Mouse (Mus musculus): ENCODE measurements at regions not wholly inside any gene's neighbourhood (a gene's known extent, or its start where the extent isn't known, plus 50 kb on each side); places are given as distances from the start of the nearest gene placed in this dataset.

GRCm38 (mm10) chr19:26966055-26966760 lies 80.5 kb downstream of the Gm815 start:
- Histone ChIP-seq H3K27ac (ENCODE audit: low read depth, low read length) (no peak overlapping the region), H3K9me3 (ENCODE audit: control insufficient read depth) (no peaks in the 10 kb centered on the region), H3K9ac (ENCODE audit: low read depth, low read length) (no peak overlapping the region), H3K4me1 (replicated peaks; ENCODE audit: control insufficient read depth, insufficient read depth, low read length) (no peaks in the 10 kb centered on the region), H3K4me2 (replicated peaks; ENCODE audit: low read depth) (no peak overlapping the region), H3K36me3 (ENCODE audit: control insufficient read depth, insufficient read depth) (no peaks in the 10 kb centered on the region), H3K4me3 (ENCODE audit: low read depth, low read length) (no peak overlapping the region), H3K27me3 (replicated peaks; ENCODE audit: control insufficient read depth, insufficient read depth, low read length) (no peaks in the 10 kb centered on the region)
- no peak for TF ChIP-seq CTCF (IDR thresholded peaks at IDR 0.05; ENCODE audit: low read depth)
- 91% methylated on average over 6 of the region's 6 CpGs for WGBS
- no peak for ATAC-seq

- no peak overlapping the region for H3K4me3 ChIP-seq (ENCODE audit: low read depth, low read length)
- no peak overlapping the region for H3K27ac ChIP-seq (ENCODE audit: low read depth, low read length)
- no peaks in the 10 kb centered on the region for H3K27me3 ChIP-seq (replicated peaks; ENCODE audit: control insufficient read depth, insufficient read depth, low read length)
- H3K9me3 ChIP-seq (ENCODE audit: control insufficient read depth), result no peaks in the 10 kb centered on the region
- peak; percentile 45 for TF ChIP-seq CTCF (IDR thresholded peaks at IDR 0.05; ENCODE audit: low read depth)
- no peak for ATAC-seq
- H3K9ac ChIP-seq (ENCODE audit: low read depth, low read length), result no peak overlapping the region
- H3K36me3 ChIP-seq (ENCODE audit: control insufficient read depth, insufficient read depth), result no peaks in the 10 kb centered on the region
- 79% methylated on average over 1 of the region's 1 CpGs for WGBS
- no peak overlapping the region for H3K4me2 ChIP-seq (replicated peaks; ENCODE audit: low read depth)
- no peaks in the 10 kb centered on the region for H3K4me1 ChIP-seq (replicated peaks; ENCODE audit: control insufficient read depth, insufficient read depth, low read length)
Measured at GRCm38 (mm10) chr19:26973058-26973457, 87.4 kb downstream of the Gm815 start.

GRCm38 (mm10) chr19:26973773-26974548 lies 88.3 kb downstream of the Gm815 start:
- H3K36me3 ChIP-seq (ENCODE audit: control insufficient read depth, insufficient read depth), result no peaks in the 10 kb centered on the region
- H3K27me3 ChIP-seq (replicated peaks; ENCODE audit: control insufficient read depth, insufficient read depth, low read length), result no peaks in the 10 kb centered on the region
- H3K9ac ChIP-seq (ENCODE audit: low read depth, low read length), result no peak overlapping the region
- TF ChIP-seq CTCF (IDR thresholded peaks at IDR 0.05; ENCODE audit: low read depth), result no peak
- no peak overlapping the region for H3K4me3 ChIP-seq (ENCODE audit: low read depth, low read length)
- H3K4me1 ChIP-seq (replicated peaks; ENCODE audit: control insufficient read depth, insufficient read depth, low read length), result no peaks in the 10 kb centered on the region
- H3K4me2 ChIP-seq (replicated peaks; ENCODE audit: low read depth), result no peak overlapping the region
- 83% methylated on average over 6 of the region's 6 CpGs for WGBS
- H3K27ac ChIP-seq (ENCODE audit: low read depth, low read length), result no peak overlapping the region
- H3K9me3 ChIP-seq (ENCODE audit: control insufficient read depth), result no peaks in the 10 kb centered on the region
- ATAC-seq, result no peak

- Histone ChIP-seq H3K27ac (ENCODE audit: low read depth, low read length) (no peak overlapping the region), H3K9ac (ENCODE audit: low read depth, low read length) (no peak overlapping the region), H3K9me3 (ENCODE audit: control insufficient read depth) (no peaks in the 10 kb centered on the region), H3K4me1 (replicated peaks; ENCODE audit: control insufficient read depth, insufficient read depth, low read length) (no peaks in the 10 kb centered on the region), H3K4me3 (ENCODE audit: low read depth, low read length) (no peak overlapping the region), H3K27me3 (replicated peaks; ENCODE audit: control insufficient read depth, insufficient read depth, low read length) (no peaks in the 10 kb centered on the region), H3K36me3 (ENCODE audit: control insufficient read depth, insufficient read depth) (no peaks in the 10 kb centered on the region), H3K4me2 (replicated peaks; ENCODE audit: low read depth) (no peak overlapping the region)
- no peak for ATAC-seq
- TF ChIP-seq CTCF (IDR thresholded peaks at IDR 0.05; ENCODE audit: low read depth), result no peak
- WGBS, result 95% methylated on average over 3 of the region's 3 CpGs
Measured at GRCm38 (mm10) chr19:26974576-26975204, 89.0 kb downstream of the Gm815 start.

- TF ChIP-seq CTCF (IDR thresholded peaks at IDR 0.05; ENCODE audit: low read depth), result no peak
Measured at GRCm38 (mm10) chr19:26976604-26977322, 91.1 kb downstream of the Gm815 start.

More at GRCm38 (mm10) chr19:26976604-26977322, 91.1 kb downstream of the Gm815 start:
- no peak overlapping the region for H3K4me2 ChIP-seq (replicated peaks; ENCODE audit: low read depth)
- H3K27me3 ChIP-seq (replicated peaks; ENCODE audit: control insufficient read depth, insufficient read depth, low read length), result no peaks in the 10 kb centered on the region
- no peaks in the 10 kb centered on the region for H3K36me3 ChIP-seq (ENCODE audit: control insufficient read depth, insufficient read depth)
- WGBS, result 78% methylated on average over 7 of the region's 7 CpGs
- no peaks in the 10 kb centered on the region for H3K4me1 ChIP-seq (replicated peaks; ENCODE audit: control insufficient read depth, insufficient read depth, low read length)
- H3K9ac ChIP-seq (ENCODE audit: low read depth, low read length), result no peak overlapping the region
- no peak overlapping the region for H3K4me3 ChIP-seq (ENCODE audit: low read depth, low read length)
- ATAC-seq, result no peak
- no peaks in the 10 kb centered on the region for H3K9me3 ChIP-seq (ENCODE audit: control insufficient read depth)
- H3K27ac ChIP-seq (ENCODE audit: low read depth, low read length), result no peak overlapping the region

Measured in intestine, postnatal 0 days (tissue).